Mouse (Mus musculus) kidney, postnatal 4 days (tissue): ENCODE results near the gene Adh4.
"Not testable (repeated sequence)": the region's sequence is repeated elsewhere in the genome, so short reads cannot be mapped to it uniquely, and the experiment has no call there.

Experiments used
- DNase-seq, 2 experiments: peaks; one replicate each; pipeline ENCODE4 v3.0.0; 2021; ENCODE audit warnings: mixed read lengths in 2 of 2

The Adh4 gene

DNA sequence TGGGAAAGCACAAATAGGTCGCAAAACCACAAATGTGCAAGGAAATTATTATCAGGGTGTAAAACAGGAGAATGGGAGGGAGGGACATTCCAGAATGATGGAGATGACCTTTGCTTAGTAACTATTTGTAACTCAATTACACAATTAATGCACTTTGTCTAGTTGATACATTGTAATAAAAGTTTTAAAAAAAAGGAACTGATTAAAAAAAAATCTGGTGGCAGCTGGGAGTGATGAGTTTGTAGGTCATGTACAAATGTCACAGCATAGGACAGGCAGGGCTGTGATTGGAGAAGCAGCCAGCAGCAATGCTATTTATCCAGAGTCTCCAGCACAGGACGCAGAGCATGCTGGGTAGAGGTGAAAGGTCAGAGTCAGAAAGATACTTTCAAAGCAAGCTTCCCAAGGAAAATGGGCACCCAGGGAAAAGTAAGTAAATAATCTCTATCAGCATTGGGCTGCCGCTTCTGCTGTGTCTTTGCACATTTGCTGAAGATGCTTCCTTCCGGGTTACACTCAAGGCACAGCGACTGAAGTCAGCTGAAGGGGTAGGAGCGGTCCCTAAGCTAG is at the start of gene Adh4:
Gene Adh4 (plus strand): TSS at position 346 of the 570 bp plus-strand sequence.
- DNase-seq = peak; percentile 20 to 42

DNA sequence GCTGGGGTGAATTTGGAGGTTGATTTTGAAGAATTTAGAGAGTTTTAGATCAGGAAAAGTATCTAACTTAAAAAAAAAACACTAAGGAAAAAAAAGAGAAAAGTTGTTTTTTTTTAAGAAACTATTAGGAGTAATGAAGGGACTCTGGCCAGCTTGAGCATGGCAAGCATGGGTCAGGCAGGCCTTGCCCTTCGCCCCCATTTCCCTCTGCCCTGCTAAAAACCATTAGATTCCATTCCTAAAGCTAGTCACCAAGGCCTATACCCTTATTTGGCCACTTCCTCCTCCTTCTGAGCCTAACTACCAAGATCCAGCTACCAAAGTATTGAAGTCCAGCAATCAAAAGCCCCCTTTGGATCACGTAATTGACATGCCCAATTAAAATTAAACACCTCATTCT is 49.1 kb upstream of the Adh4 start:
- DNase-seq = no peak

DNA sequence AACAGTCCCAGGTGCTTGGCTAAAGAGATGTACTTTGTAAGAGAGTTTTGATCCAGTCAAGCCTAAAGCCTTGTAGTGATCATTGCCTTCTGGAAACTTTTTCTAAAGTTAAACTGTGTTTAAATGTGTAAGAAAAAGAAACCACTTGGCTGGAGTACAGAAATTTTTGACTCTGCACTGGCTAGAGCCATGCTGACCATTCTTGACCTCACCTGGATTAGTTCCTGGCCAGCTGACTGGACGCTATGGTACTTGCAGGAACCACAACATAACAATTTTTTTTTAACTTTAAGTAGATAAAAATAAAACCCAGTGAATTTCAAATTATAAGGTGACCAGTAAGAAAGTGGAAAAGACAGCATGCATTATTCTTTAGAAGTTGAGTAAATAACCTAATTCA is 45.7 kb upstream of the Adh4 start:
- DNase-seq = no peak

DNA sequence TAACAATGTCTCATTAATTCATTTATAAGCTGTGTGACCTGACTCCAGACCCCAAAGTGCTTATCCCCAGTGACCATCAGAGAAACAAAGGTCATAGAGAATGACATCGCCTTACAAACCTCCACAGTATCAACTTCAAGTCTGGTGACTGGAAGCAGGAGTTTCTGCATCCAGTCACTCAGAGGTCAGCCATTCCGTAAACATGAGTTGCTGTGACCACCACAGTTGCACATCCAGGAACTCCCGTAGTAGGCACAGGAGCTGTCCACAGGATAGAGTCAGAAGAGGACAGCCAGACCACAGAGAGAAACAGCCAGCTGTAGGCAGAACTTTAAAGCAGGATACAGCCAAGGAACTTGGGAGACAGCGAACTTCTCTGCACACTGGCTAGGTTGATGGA is 45.0 kb upstream of the Adh4 start:
- not testable (repeated sequence) for DNase-seq

GRCm38 (mm10) chr3:138373920-138374319 is 41.3 kb upstream of the Adh4 start:
- no peak for DNase-seq

GRCm38 (mm10) chr3:138375148-138375547 is 40.1 kb upstream of the Adh4 start:
- no peak for DNase-seq

GRCm38 (mm10) chr3:138381133-138381532 is 34.1 kb upstream of the Adh4 start:
- DNase-seq = peak; percentile 13 to 33

GRCm38 (mm10) chr3:138387155-138387554 is 28.1 kb upstream of the Adh4 start:
- DNase-seq = no peak

DNA sequence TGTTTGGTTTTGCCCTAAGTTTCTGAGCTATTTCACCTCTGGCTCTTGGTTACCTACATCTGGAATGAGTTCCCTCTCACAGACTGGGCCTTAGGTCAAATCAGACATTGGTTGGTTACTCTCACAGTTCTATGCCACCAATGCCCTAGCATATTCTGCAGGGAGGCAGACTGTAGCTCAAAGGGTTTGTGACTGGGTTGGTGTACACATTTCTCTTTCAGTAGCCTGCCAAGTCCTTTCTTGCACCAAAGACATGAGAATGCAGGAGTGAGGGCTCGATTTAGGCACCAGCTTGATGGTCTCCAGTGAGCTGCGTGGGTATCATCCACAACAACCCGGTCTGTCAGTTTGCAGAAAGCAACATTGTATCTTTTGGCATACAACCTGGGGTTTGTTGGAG is 10.4 kb upstream of the Adh4 start:
- no peak for DNase-seq

DNA sequence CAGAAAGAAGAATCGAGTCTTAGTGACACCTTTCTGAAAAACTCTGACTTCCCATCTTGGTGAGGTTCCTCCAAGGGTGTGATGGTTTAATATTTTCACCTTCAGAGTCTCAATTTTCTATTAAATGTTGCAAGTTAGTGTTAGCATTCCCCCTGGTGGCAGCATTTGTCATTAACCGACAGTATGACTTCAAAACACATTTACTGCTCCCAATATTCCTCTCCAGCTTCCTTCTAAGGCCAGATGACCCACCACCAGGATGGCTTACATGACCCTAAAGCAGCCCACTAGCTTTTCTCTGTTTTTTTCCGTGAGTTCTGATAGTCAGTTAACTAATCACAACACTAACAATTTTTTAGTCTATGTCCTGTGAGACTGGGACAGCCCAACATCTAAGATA is 9.9 kb upstream of the Adh4 start:
- peak; percentile 76 to 81 for DNase-seq

DNA sequence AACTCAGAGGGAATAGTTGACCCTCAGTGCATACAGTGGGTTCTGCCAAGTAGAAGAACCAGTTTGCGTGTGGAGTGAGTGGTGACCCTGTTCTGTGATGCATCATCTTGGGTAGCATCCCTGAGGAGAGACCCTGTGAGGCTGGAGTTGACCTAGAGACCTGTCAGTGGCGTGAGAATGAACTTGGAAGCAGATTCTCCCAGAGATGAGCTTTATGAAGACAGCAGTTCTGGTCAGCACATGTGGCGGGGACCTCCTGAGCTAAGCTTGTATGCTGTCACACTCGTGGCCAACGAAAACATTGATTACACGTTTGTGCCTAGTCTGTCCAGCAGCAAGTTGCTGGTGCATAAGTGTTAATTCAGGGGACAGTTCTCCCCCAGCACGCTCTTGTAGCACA is 9.4 kb upstream of the Adh4 start:
- peak; percentile 13 to 26 for DNase-seq

GRCm38 (mm10) chr3:138407920-138408319 is 7.3 kb upstream of the Adh4 start:
- DNase-seq = peak; percentile 28 to 53

DNA sequence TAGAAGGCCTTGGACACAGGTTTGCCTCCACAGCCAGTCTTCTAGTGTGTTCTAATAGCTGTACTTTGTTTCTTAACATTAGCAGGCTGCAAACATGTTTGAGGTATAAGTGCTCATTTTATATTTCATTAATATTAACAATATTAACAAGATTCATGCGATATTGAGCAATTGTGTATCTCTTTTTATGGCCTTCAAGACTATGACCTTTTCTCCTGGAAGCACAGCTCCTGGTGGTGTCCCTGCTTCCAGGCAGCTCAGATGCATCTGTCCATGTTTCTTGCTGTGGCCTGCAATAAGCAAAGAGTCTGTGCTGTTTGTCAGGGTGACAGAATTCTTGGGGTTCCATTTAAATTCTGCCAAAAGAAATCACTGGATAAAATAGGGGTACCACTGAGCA is 5.7 kb upstream of the Adh4 start:
- no peak for DNase-seq

GRCm38 (mm10) chr3:138410211-138410610 is 5.1 kb upstream of the Adh4 start:
- DNase-seq = no peak

DNA sequence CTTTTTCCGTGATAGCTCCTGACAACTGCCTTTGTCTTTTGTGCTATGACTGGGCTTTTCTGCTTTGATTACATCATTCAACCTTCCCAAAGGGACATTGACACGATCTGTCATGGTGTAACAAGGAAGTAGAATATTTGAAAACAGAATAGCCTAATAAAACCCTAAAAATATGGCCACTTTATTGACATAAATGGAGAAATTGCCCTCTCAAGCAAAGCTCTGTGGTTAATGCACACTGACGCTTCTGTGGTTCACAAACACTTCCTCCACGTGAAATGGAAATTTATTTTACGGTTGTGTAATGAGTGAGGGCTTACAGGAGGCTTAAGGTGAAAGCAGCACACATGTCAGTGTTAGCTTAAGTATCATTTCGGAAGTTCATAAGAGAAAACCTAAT is 4.1 kb downstream of the Adh4 start:
- no peak for DNase-seq

DNA sequence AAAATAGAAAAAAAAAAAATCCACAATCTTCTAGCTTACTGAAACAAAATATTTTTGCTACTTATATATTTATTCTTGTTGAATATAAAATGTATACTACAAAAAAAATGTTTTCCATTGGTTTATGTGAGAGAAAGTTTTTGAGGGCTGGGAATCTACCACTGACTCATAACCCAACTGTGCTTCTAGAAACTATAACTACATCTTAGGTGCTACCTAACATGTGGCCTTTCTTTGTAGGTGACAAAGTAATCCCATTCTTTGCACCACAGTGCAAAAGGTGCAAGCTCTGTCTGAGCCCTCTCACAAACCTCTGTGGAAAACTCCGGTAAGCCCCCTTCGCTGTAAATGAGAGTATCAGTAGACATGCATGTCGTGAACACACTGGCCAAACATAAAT is 5.1 kb downstream of the Adh4 start:
- no peak for DNase-seq

GRCm38 (mm10) chr3:138423664-138424063 is 8.4 kb downstream of the Adh4 start:
- no peak for DNase-seq

- DNase-seq = no peak
Observed at GRCm38 (mm10) chr3:138424247-138424646, 9.0 kb downstream of the Adh4 start.

- DNase-seq = no peak
Observed at GRCm38 (mm10) chr3:138430360-138430976, 15.2 kb downstream of the Adh4 start.

- DNase-seq = no peak
Observed at GRCm38 (mm10) chr3:138431835-138432234, 16.6 kb downstream of the Adh4 start.

DNA sequence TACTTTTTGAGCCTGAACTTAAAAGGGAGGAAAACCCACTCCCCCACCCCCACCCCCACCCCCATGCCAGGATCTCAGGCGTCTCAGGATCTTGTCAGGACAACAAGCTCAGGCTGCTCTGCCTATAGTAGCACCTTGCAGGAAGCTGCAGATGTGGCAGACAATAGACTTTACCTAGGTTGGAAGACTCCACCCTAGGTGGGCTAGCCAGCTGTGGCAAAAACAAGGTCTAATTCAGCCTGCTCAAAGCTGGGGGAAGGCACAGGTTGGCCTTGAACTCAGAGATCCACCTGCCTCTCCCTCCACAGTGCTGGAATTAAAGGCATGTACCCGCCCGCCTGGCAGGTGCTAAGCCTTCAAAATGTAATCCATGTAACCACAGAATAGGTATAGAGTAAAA is 23.4 kb downstream of the Adh4 start:
- DNase-seq = no peak

GRCm38 (mm10) chr3:138442203-138442602 is 26.9 kb downstream of the Adh4 start:
- no peak for DNase-seq

DNA sequence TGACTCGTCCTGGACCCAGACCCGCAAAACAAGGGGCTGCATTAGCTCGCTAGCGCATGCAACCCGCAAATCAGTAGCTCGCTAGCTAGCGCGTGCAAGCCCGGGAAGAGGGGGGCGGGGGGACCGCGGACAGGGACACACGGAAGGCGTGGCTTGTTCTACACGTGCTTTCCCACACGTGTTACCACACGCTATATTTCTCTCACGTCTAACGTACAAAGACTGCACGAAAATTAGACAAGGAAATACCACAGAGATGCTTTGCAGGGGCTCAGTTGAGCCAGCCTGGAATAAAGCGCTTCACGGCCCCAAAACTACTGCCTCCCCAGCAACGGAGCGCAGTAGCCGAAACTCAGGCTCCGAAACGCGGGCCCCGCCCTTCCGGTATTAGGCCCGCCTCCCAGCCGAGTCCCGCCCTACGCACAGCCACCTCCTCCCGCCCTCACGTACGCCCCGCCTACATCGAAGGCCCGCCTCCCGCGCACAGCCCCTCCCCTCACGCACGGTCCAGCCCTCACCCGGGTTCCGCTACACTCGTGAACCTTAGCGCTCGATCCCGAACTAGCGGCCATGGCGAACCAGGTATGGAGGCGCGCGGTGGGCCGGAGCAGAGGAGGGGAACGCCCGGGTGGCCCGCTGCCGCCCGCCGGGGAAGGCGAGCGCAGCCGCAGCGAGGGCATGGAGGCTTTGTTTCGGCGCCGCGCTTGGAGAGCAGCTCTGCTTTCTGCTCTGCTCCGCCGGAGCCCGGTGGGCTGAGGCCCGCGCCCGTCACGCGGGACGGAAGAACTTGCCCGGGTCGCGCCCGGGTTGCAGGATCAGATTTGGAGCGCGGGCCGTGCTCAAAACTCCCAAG is 27.6 kb downstream of the Adh4 start, which contains the start of gene Adh5:
Gene Adh5 (plus strand): TSS at position 482 of the 853 bp plus-strand sequence.
- DNase-seq = peak; percentile 93 to 95

DNA sequence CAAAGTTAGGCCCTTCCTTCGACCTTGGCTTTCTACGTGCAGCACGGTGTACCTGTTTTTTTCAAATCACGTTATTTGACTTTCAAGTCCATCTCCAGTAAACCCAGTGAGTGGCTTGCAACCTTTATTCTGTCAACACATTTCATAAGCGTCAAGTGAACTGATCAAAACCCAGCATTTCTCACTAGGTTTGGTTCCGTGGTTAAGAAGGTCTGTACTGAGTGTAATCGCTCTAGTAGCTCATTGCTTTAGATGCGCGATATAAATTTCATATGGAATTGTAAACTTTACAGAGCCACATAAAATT is 28.2 kb downstream of the Adh4 start:
- no peak for DNase-seq
